Mouse (Mus musculus) cerebellum, adult 9-11 months (tissue): ENCODE results near the gene Adk.

Source experiments
- DNase-seq: peaks from one replicate; pipeline ENCODE4 v3.0.0; 2022

Gene Adk

GRCm38 (mm10) chr14:21490141-21490540 is 437.8 kb downstream of the Adk start:
- no peak for DNase-seq
